11 mouse cellular contexts compared by ENCODE assay signal in the genomic region with DNA sequence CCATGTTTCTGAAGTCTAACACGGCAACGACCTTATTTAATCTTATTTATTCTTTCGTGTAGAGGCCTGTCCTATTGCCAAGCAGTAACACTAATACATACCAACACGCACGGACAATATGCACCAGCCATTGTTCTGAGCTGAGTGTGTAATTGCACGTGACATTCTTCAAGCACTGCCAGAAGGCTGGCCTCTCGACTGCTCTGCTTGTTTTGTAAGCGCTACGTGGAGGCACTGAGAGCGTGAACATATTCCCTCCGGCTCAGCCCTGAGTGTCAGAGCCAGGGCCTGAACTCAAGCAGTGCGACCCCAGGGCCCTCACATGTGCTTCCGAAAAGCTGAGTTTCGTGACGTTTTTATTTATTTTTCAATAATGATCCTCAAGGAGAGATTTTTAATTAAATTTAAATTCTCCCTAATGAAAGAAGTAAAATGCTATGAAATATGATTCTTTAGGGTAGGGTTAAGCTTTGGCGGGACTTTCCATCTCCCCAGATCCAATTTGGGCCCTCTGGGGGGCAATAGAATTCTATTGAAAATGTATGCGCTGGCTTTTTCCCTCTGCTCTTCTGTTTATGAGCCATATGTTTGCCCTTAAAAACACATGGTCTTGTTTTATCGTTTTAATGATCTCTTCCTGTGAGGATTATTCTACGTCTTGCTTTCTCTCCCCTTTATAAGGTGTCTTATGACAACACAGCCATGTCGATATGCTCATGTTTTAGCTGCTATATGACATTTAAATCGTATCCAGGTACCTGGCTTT. TPM values are rescaled to one million over a fixed set of nuclear protein-coding genes. Genes with fewer than 3 reads are reported as not detected.
DNase-seq lines count a peak whose midpoint lies in the region; ATAC-seq lines count a peak whose summit lies in the region.
"Had no signal": no experiment of that assay in that cellular context is flagged by ENCODE, and none has a peak within 500 bp of the region (broad histone marks: within the 10 kb centered on the region; RNA-seq: fewer than 3 reads in every experiment).

No protein-coding gene starts in this region.

- peak; percentile 51; the same call in 1 of the 2 replicates for ATAC-seq in hindbrain, embryonic 11.5 days (ENCODE audit: low FRiP score)
- peak; percentile 32; the same call in 1 of the 2 replicates for ATAC-seq in midbrain, embryonic 14.5 days (ENCODE audit: low FRiP score, low TSS enrichment)
- ATAC-seq: intestine, embryonic 16.5 days had no signal

- no peak overlapping the region for H3K4me2 ChIP-seq in hindbrain, embryonic 11.5 days (replicated peaks; ENCODE audit: low read depth, low read length)
- no peak overlapping the region for H3K4me2 ChIP-seq in midbrain, embryonic 14.5 days (ENCODE audit: low read length)

- H3K4me3 ChIP-seq in hindbrain, embryonic 11.5 days (ENCODE audit: low read depth, low read length), result no peak overlapping the region
- H3K4me3 ChIP-seq in midbrain, embryonic 14.5 days (replicated peaks; ENCODE audit: low read depth, low read length), result no peak overlapping the region

- H3K9ac ChIP-seq in hindbrain, embryonic 11.5 days (ENCODE audit: low read depth, low read length), result no peak overlapping the region
- no peak overlapping the region for H3K9ac ChIP-seq in midbrain, embryonic 14.5 days (replicated peaks; ENCODE audit: low read length)

- no peak overlapping the region for H3K27ac ChIP-seq in hindbrain, embryonic 11.5 days (ENCODE audit: low read depth, low read length)
- H3K27ac ChIP-seq in midbrain, embryonic 14.5 days (replicated peaks; ENCODE audit: low read depth, low read length), result no peak overlapping the region

- H3K36me3 ChIP-seq in hindbrain, embryonic 11.5 days (ENCODE audit: control insufficient read depth, insufficient read depth, low read length), result no peaks in the 10 kb centered on the region
- no peaks in the 10 kb centered on the region for H3K36me3 ChIP-seq in midbrain, embryonic 14.5 days (ENCODE audit: control insufficient read depth, insufficient read depth, low read length)

- no peaks in the 10 kb centered on the region for H3K9me3 ChIP-seq in hindbrain, embryonic 11.5 days (ENCODE audit: control insufficient read depth, low read length)
- H3K9me3 ChIP-seq in midbrain, embryonic 14.5 days (ENCODE audit: control insufficient read depth, low read length), result no peaks in the 10 kb centered on the region

- peak; percentile 10 for DNase-seq in Muller cell, postnatal 12 days (ENCODE audit: inconsistent ontology term)
- DNase-seq in brain, adult 2 months (ENCODE audit: low read depth, low spot score), result peak; percentile 52
- DNase-seq in hindbrain, embryonic 11.5 days (ENCODE audit: low spot score), result peak; percentile 16
- peak; percentile 42 for DNase-seq in midbrain, embryonic 14.5 days
- no peak for DNase-seq in spleen, adult 18-20 months
- no peak for DNase-seq in urinary bladder, postnatal 36 days (ENCODE audit: low spot score in 2 of 2)
- no peak for DNase-seq in left cerebral cortex, adult 8-10 months (ENCODE audit: low spot score in 2 of 2)
- DNase-seq: adrenal gland, postnatal 10 days; cerebellum, postnatal 25 days had no signal

- WGBS in hindbrain, embryonic 11.5 days, result 66% methylated on average over 21 of the region's 21 CpGs
- WGBS in midbrain, embryonic 14.5 days, result 51% methylated on average over 21 of the region's 21 CpGs

- no peaks in the 10 kb centered on the region for H3K4me1 ChIP-seq in hindbrain, embryonic 11.5 days (replicated peaks; ENCODE audit: control insufficient read depth, insufficient read depth, low read length)
- H3K4me1 ChIP-seq in midbrain, embryonic 14.5 days (ENCODE audit: control insufficient read depth, insufficient read depth, low read length), result no peaks in the 10 kb centered on the region; the same call in 1 of the 2 replicates

- H3K27me3 ChIP-seq in hindbrain, embryonic 11.5 days (ENCODE audit: control insufficient read depth, insufficient read depth, low read length), result no peaks in the 10 kb centered on the region
- H3K27me3 ChIP-seq in midbrain, embryonic 14.5 days (ENCODE audit: control insufficient read depth, insufficient read depth, low read length), result no peaks in the 10 kb centered on the region

RNA-seq across cellular contexts. Expression of a gene that starts 52.5 kb away (rescaled TPM):
- 51.9 and 59.1 TPM in 2 replicates for polyA plus RNA-seq in hindbrain, embryonic 11.5 days (2014; fragmentation: Nextera tagmentation; extraction: Ambion mirVana)
- 9.8 and 20.6 TPM in 2 replicates for polyA plus RNA-seq in midbrain, embryonic 14.5 days (2014; fragmentation: Nextera tagmentation; extraction: Ambion mirVana)
- 10 to 100 TPM; 19.7 to 27.2 (median 22.5) TPM for total RNA-seq in left cerebral cortex, adult 8-10 months (2022)
- total RNA-seq: MEL had no signal

Comparison
In these comparisons a context has a peak if more than half of its experiments do, and no peak if none do; other contexts are left out.
1. DNase-seq: peak in Muller cell, postnatal 12 days (single experiment), brain, adult 2 months (single experiment), hindbrain, embryonic 11.5 days (single experiment) and midbrain, embryonic 14.5 days (single experiment); none in spleen, adult 18-20 months (0 of 2), urinary bladder, postnatal 36 days (0 of 2) and left cerebral cortex, adult 8-10 months (0 of 2).